Mouse (Mus musculus) G1E-ER4 (cell line): Measurements from ENCODE around the gene Mtm1. TPM values are rescaled to one million over a fixed set of nuclear protein-coding genes. Genes with fewer than 3 reads are reported as not detected.

Experiments
- GATA1 ChIP-seq: IDR thresholded peaks from one replicate; pipeline ENCODE4 v1.8.0; 2012; ENCODE audit warnings: low read length, inconsistent platforms
- polyA plus RNA-seq: library from polyadenylated mRNA; stranded (reverse); fragments of >175 nt; gene quantifications from 2 replicates; pipeline ENCODE4 v1.2.3, GENCODE M21; 2012

The Mtm1 gene
- polyA plus RNA-seq, 1 experiment = 0.18 TPM

DNA sequence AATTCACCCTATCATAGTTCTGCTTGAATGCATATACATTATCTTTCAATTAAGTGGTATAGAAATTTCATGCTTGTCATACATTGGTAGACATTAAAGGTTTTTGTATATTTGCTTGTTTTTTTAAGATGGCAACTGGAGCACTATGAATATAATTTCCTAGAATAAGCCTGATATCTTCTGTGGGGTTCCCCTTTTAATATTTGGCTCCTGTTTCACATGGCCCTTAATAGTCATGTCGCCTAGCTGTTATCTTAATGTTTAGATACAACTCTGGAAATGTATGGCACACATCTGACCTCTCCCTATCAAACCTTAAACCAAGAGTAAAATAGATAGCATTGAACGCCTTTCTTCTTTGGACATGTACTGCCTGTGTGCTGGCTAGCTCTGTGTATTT lies 20.3 kb downstream of the Mtm1 start:
- TF ChIP-seq GATA1 = no peak

DNA sequence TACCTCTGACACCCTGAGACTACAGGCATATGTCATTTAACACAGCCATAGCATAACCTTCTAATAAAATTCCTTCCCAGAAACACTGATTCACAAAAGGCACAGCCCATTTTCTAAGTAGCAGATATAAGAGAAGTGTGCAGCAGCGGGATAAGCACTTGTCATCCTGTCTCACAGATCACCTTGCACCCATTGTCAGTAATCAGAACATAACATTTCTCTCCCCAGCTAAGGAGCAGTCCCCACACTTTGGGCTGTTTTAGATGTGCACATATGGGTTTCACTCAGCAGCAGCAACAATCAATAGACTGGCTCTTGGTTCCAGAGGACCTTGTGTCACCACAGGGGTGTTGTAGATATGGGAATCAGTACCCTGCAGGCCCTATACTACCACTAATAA lies 45.9 kb downstream of the Mtm1 start:
- TF ChIP-seq GATA1 = no peak

DNA sequence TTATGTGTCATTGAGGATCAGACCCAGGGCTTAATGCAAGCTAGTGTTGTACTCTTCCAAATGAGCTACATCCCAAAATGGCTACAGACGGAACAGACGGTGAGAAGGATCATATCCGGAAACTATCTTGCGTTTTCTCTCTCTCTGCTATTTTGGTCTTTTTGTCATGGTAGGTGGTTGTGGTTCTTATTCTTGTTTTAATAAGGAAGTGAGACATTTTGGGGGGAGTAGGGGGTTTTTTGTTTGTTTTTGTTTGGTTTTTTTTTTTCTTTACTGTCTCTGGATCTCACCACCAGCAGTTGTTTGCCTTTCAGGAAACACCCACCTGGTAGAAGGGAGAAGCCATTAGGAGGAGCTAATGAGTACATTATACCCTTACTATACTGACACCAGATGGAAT lies 50.3 kb downstream of the Mtm1 start:
- TF ChIP-seq GATA1 = no peak

DNA sequence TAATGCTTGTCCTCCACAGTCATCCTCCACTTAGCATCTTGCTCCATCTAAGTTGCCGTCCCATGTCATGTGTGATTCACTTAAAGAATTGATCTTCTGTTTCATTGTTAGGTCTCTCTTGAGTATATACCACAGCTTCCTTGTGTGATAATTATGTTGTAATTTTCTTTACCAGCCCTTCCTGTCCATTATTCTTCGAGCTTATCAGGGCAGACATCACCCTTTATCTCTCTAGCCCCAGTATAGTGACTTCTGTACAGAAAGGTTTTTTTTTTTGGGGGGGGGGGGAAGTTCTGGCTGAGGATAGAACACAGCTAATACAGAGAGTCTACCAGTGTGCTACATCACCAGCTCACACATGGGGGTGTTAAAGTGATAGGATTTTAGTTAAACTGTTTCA lies 53.7 kb downstream of the Mtm1 start:
- no peak for TF ChIP-seq GATA1

DNA sequence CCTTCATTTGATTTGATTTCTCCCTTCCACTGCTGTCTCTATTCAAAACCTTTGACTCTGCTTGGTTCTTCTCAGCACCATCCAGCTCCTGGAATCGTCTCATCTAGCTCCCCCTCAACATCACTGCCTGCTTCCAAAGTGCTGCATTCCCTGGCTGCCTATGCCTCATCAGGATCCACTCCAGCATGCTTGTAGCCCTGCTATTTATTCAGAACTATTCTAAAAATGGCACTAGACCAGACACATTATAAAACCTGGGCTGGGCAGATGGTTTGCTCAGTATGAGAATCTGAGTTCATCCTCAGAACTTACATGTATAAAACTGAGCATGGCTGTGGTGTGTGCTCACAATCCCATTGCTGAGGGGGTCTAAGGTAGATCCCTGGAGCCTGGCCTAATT lies 58.4 kb downstream of the Mtm1 start:
- TF ChIP-seq GATA1 = no peak

DNA sequence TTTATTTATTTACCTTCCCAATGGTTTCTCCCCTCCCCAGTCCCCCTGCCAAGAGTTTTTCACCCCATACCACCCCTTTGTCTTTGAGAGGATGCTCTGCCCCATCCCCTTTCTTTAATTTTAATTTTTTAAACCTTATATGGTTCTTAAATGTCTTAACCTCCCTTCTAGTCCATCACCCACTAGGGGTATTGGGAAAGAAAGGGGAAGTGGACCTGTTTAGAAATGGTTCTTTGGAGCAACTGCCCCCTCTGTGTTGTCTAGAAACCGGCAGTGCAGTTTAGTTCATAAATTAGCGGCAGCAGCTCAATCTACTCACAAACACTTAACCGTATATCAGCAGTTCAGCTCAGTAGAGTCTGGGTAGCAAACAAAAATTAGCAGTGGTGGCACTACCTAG lies 63.6 kb downstream of the Mtm1 start:
- TF ChIP-seq GATA1 = no peak

DNA sequence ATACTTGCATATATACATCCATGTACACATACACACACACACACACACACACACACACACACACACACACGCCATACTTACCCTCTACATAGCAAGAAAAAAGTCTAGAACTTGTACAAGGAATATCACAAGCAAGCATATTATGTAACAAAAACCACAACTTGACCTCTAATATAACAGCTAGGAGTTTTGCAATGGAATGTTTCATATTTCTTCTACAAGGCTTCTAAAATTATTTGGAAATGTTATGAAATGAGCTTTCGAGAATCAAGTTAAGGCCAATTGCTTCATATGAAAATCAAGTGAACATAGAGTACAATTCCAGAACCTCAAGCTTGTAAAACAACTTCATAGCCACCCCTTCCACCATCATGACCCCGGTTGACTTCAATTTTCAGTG lies 74.9 kb downstream of the Mtm1 start:
- TF ChIP-seq GATA1 = no peak

DNA sequence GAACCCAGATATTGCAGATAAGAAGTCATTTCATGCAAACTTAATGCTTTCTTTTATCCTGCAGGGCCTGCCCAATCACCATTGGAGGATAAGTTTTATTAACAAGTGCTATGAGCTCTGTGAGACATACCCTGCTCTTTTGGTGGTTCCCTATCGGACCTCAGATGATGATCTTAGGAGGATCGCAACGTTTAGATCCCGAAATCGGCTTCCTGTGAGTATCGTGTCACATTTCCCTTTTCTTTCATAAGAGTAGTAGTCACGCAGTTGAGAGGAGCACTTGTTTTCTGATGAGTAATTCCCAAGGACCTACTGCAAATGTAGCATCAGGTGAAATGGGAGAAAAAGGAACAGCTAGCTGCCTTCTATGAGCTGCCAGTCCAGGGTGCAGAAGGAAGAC lies 76.5 kb downstream of the Mtm1 start:
- no peak for TF ChIP-seq GATA1

DNA sequence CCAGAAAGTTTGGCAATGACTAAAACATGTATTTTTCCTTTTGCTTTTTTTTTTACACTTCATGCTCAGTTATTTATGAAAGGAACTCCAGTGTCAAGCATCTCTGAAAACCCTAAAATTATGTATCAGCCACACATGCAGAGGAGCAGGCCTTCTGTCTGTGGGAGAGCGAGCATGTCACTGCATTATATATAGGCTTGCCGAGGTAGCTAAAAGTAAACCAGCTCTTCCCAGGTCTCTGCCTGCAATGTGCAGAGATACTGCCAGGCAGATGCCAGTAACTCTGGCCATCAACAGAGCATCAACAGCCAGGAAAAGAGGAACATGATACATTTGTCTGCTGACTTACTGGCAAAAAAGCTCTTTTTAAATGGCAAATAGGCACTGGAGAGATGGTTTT lies 83.6 kb downstream of the Mtm1 start:
- no peak for TF ChIP-seq GATA1

DNA sequence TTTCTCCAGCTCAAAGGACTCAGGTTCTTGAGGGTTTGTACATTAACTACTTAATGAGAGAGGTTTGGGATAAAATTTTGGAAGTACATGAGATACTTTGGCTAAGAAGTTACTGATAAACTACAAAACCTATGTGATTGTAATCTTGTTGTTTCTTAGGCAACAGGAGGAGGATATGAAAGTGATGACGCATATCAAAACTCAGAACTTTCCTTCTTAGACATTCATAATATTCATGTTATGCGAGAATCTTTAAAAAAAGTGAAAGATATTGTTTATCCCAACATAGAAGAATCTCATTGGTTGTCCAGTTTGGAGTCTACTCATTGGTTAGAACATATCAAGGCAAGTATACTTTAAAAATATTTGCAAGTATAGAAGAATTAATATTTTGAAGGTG lies 85.4 kb downstream of the Mtm1 start:
- TF ChIP-seq GATA1 = no peak

DNA sequence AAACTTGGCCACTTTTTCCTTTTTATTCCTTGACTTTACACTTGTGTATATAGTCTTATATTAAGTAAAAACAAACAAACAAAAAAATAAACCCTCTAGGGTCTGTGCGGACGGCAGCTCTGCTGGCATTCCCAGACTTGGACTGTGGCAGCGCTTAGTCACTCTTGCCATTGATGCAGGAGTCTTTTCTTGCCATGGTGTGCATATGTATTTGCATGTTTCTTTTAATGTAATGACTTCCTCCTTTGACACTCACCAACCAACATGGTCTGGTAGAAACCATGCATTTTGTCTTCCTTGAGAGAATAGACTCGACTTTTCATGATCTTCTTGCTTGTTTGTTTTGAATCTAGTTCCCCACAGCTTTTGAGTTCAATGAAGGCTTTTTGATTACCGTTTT lies 91.6 kb downstream of the Mtm1 start:
- no peak for TF ChIP-seq GATA1

DNA sequence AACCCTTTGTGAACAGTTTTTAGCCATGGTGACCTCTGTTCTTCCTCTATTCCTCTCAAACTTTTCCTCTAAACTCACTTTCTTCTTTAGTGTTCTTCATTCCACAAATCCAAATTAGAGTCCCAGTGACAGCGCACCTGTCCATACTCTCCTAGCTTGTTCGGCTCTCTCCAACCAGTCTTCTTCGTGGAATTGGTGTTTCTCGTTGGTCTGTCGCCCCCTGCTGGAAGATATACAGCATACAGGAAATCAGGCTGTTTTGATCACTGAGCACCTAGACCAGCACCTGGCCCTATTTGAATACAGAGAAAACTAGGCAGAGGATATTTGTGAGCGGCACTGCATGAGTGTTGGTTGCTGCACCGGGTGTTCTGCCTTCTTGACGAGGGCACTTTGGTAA lies 100.7 kb downstream of the Mtm1 start:
- TF ChIP-seq GATA1 = no peak

DNA sequence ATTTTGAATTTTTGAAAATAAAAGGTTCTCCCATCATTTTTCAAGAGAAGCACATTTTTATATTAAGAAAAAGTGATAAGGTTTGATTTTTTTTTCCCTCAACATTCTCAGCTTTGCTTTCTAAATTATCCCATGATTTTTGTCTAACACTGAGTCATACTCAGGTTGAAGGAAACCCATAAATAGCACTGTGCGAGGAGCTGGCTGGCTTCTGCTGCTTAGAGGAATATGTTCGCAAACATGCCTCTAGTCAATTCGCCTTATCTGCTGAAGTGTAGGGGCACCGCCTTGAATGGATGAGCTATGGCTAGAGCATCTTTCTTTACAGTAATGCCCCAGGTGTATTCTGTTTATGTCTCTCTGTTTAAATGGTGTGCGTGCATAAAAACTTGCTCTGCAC lies 103.8 kb downstream of the Mtm1 start:
- no peak for TF ChIP-seq GATA1

DNA sequence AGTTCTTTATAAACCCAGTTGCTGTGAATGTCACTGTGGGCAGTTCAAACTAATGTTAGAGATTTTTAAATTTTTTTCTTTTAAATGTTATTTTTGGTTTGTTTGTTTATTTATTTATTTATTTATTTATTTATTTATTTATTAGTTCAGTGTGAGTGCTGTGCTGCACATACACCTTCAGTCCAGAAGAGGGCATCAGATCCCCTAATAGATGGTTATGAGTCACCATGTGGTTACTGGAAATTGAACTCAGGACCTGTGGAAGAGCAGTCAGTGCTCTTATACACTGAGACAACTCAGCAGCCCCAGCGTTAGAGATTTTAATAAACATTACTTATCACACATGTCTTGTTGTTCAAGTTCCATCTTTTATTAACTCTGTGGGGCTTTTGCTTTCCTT lies 141.5 kb downstream of the Mtm1 start:
- no peak for TF ChIP-seq GATA1

DNA sequence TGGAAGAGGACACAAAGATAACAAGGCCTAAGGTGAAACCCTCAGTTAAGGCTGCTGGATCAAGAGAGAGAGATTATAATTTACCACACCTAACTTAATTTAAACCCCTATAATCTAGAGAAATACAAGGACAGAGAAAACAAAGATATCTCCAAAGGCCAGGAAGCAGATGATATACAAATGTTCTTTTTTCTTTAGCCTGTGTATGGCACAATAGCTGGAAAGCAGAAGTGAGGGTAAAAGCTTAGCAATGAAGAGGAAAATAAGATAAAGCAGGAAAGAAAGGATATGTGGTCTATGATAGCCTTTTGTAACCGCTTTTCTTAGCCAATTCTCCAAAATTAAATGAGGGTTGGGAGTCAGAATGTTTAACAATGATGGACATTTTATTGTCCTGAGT lies 144.8 kb downstream of the Mtm1 start:
- no peak for TF ChIP-seq GATA1

DNA sequence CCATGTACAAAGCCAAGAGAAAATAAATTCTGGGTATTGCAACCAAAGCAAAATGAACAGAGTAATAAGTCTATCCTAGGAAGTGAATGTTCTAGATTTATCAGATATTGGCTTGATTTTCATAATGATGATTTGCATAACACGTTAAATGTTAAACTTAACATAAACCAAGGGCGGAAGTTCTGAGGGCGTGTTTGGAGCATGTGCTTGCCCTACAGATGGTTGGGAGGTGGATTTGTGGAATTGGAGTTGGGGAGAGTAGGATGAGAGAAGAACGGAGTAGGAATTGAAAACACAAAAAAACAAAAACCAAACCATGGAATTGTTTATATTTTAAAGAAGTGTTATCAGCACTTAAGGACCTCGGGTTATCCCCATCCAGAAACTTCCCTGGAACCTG lies 153.5 kb downstream of the Mtm1 start:
- TF ChIP-seq GATA1 = no peak

DNA sequence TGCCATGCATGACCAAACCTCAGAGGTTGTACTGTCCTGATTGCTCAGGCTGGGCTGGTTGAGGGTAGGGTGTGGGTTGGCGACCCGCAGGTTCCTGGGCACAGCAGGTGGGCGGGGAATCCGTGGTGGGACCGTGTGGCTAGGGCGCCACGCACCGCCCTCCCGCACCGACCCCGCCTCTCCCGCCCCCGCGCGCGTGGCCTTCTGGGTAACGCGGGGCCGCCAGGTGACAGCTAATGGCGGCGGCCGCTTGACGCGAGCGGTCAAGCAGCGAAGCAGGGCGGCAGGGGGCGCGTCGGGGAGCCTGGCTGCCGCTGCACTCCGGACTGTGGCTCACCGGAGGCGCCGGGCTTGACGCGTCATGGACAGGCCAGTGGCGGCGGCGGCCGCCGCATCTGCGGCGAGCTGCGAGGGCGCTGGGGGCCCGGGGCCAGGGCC lies 154.0 kb downstream of the Mtm1 start, which contains the start of gene Mtmr1:
Gene Mtmr1, plus strand, starts transcription at position 207 of the 438 bp plus-strand sequence.
- no peak for TF ChIP-seq GATA1

DNA sequence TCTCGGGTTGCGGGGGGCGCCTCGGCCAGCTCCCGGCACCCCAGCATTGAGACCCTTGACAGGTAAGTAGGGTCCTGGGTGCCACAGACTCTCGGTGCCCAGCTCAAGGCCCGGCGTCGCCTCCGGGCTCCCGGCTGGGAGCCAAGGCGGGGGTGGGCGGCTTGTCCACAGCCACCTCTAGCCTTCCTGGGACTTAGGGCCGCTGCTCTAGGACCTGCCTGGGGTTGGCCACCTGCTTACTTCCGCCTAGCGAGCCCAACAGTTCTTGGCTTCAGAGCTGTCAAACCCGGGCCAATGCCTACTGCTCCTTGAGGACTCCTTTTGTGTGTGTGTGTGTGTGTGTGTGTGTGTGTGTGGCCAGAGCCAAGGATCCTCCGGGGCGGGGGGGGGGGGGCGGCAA lies 154.4 kb downstream of the Mtm1 start:
- TF ChIP-seq GATA1 = no peak

Other genes with a start within 250 kb of the Mtm1 start
- not detected in 2 replicates for gene Mamld1, start 160.5 kb upstream of the Mtm1 start, polyA plus RNA-seq
- 6.3 and 9.8 TPM in 2 replicates for gene Mtmr1, start 154.0 kb downstream of the Mtm1 start, polyA plus RNA-seq